Mouse (Mus musculus): Measurements from ENCODE around the gene Rad50. TPM values are rescaled to one million over a fixed set of nuclear protein-coding genes. Genes with fewer than 3 reads are reported as not detected.
A peak's percentile ranks its signal among the peaks of the same experiment; 100 is the strongest.

Gene Rad50
- polyA plus RNA-seq (2017; shearing (Covaris generic)), result 10 to 100 TPM; 47.8 to 50.7 TPM

GRCm38 (mm10) chr11:53706934-53707717, at the start of gene Rad50:
Gene Rad50 (minus strand): TSS chr11:53707319.
- ATAC-seq, result peak; percentile 96

GRCm38 (mm10) chr11:53755011-53755595, 48.0 kb upstream of the Rad50 start:
- ATAC-seq, result no peak

GRCm38 (mm10) chr11:53749716-53750352, 42.7 kb upstream of the Rad50 start:
- ATAC-seq, result no peak

GRCm38 (mm10) chr11:53749306-53749705, 42.2 kb upstream of the Rad50 start:
- no peak for ATAC-seq

GRCm38 (mm10) chr11:53748614-53749013, 41.5 kb upstream of the Rad50 start:
- no peak for ATAC-seq

GRCm38 (mm10) chr11:53747985-53748384, 40.9 kb upstream of the Rad50 start:
- ATAC-seq, result no peak

GRCm38 (mm10) chr11:53745260-53745659, 38.1 kb upstream of the Rad50 start:
- no peak for ATAC-seq

- ATAC-seq, result no peak
These were observed 35.2 kb upstream of the Rad50 start for GRCm38 (mm10) chr11:53742353-53742752.

- peak; percentile 73 for ATAC-seq
These were observed 30.4 kb upstream of the Rad50 start for GRCm38 (mm10) chr11:53737573-53737946.

- ATAC-seq, result peak; percentile 61
These were observed 29.9 kb upstream of the Rad50 start for GRCm38 (mm10) chr11:53736771-53737572.

- peak; percentile 81 for ATAC-seq
These were observed 28.6 kb upstream of the Rad50 start for GRCm38 (mm10) chr11:53735682-53736245.

GRCm38 (mm10) chr11:53734970-53735681, 28.0 kb upstream of the Rad50 start:
- no peak for ATAC-seq

- no peak for ATAC-seq
These were observed 27.3 kb upstream of the Rad50 start for GRCm38 (mm10) chr11:53734431-53734830.

- ATAC-seq, result no peak
These were observed 26.7 kb upstream of the Rad50 start for GRCm38 (mm10) chr11:53733824-53734223.

GRCm38 (mm10) chr11:53732244-53732643, 25.1 kb upstream of the Rad50 start:
- no peak for ATAC-seq

- ATAC-seq, result no peak
These were observed 24.3 kb upstream of the Rad50 start for GRCm38 (mm10) chr11:53731457-53731856.

- no peak for ATAC-seq
These were observed 13.6 kb upstream of the Rad50 start, which contains the start of gene Il5 for GRCm38 (mm10) chr11:53720715-53721114. Gene Il5 (plus strand): TSS chr11:53720794.

GRCm38 (mm10) chr11:53719701-53720100, 12.6 kb upstream of the Rad50 start:
- ATAC-seq, result no peak

GRCm38 (mm10) chr11:53707718-53708009, 545 bp upstream of the Rad50 start:
- ATAC-seq, result no peak

GRCm38 (mm10) chr11:53706236-53706933, 734 bp downstream of the Rad50 start:
- ATAC-seq, result peak; percentile 39

GRCm38 (mm10) chr11:53699351-53699750, 7.8 kb downstream of the Rad50 start:
- ATAC-seq, result no peak

All from CD4-positive, CD25-positive, alpha-beta regulatory T cell, adult 4 months (primary cell).